Mouse (Mus musculus) heart, adult 2 months (tissue): Measurements from ENCODE around the gene Zfp36l2.

Source experiments
- CTCF ChIP-seq: fragments of 200-600 bp; IDR thresholded peaks from 2 replicates; pipeline ENCODE4 v1.8.1; 2022; ENCODE audit warnings: antibody characterized with exemption, mild to moderate bottlenecking, moderate library complexity
- EP300 ChIP-seq: fragments of 200-500 bp; IDR thresholded peaks from 2 replicates; pipeline ENCODE4 v1.6.1; 2011; ENCODE audit warnings: low read depth, low read length, control low read depth; ENCODE audit not compliant: insufficient read depth

DNA sequence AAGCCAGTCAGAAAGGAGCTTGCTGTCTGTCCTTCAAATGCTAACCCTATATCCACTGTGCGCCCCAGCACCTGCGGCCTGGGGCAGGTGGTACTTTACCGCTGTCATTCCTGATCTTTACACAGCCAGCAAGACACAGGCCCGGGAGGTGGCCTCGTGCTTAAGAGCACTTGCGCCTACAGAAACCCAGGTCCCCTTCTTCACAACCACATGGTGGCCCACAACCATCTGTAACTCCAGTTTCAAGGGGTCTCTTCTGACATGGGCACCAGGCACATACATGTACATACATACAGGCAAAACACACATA is 32.8 kb downstream of the Zfp36l2 start:
- no peak for TF ChIP-seq CTCF
- no peak for TF ChIP-seq EP300
